Mouse (Mus musculus) heart, embryonic 15.5 days (tissue): ENCODE measurements around the gene Gm11214. TPM values are rescaled to one million over a fixed set of nuclear protein-coding genes. Genes with fewer than 3 reads are reported as not detected.

ENCODE experiments used
- ATAC-seq: fragments of 200-750 bp; cut with Nextera tagmentation; replicated peaks from 2 replicates; pipeline ENCODE4 v1.8.0; 2017; ENCODE audit warnings: low read depth, moderate TSS enrichment; ENCODE audit not compliant: insufficient number of reproducible peaks, insufficient read depth, low FRiP score
- H3K27ac ChIP-seq: fragments of 300-500 bp; sonication (generic); 2 replicates; pipeline ENCODE4 v1.5.1; 2015; ENCODE audit warnings: mild to moderate bottlenecking, inconsistent platforms
- H3K27me3 ChIP-seq: fragments of 300-500 bp; sonication (generic); 2 replicates; pipeline ENCODE4 v1.6.1; 2015; ENCODE audit warnings: inconsistent platforms
- H3K36me3 ChIP-seq: fragments of 300-500 bp; sonication (generic); 2 replicates; pipeline ENCODE4 v1.6.1; 2015; ENCODE audit warnings: mild to moderate bottlenecking, inconsistent platforms
- H3K4me1 ChIP-seq: fragments of 300-500 bp; sonication (generic); replicated peaks from 2 replicates; pipeline ENCODE4 v1.6.1; 2015; ENCODE audit warnings: inconsistent platforms
- H3K4me2 ChIP-seq: fragments of 300-500 bp; sonication (generic); 2 replicates; pipeline ENCODE4 v1.6.1; 2015; ENCODE audit warnings: inconsistent platforms, mild to moderate bottlenecking, moderate library complexity
- H3K4me3 ChIP-seq: fragments of 300-500 bp; sonication (generic); 2 replicates; pipeline ENCODE4 v1.5.1; 2015; ENCODE audit warnings: mild to moderate bottlenecking, inconsistent platforms
- H3K9ac ChIP-seq: fragments of 300-500 bp; sonication (generic); 2 replicates; pipeline ENCODE4 v1.6.1; 2015; ENCODE audit warnings: mild to moderate bottlenecking, inconsistent platforms
- H3K9me3 ChIP-seq: fragments of 300-500 bp; sonication (generic); replicated peaks from 2 replicates; pipeline ENCODE4 v1.6.1; 2016; ENCODE audit warnings: inconsistent platforms
- WGBS: fragments of 180-500 bp; shearing (Covaris S2); methylation state at CpG from one replicate; pipeline ENCODE4 v1.1.7; 2015; ENCODE audit warnings: mixed read lengths; 5-methylcytosine and 5-hydroxymethylcytosine counted together
- polyA plus RNA-seq: library from polyadenylated mRNA; unstranded; fragments of >200 nt; fragmentation: Nextera tagmentation; extraction: Ambion mirVana; gene quantifications from 2 replicates; pipeline ENCODE4 v1.2.1, GENCODE M21; 2015

Gene Gm11214
- polyA plus RNA-seq, 1 experiment from 2014 or later, result not detected

DNA sequence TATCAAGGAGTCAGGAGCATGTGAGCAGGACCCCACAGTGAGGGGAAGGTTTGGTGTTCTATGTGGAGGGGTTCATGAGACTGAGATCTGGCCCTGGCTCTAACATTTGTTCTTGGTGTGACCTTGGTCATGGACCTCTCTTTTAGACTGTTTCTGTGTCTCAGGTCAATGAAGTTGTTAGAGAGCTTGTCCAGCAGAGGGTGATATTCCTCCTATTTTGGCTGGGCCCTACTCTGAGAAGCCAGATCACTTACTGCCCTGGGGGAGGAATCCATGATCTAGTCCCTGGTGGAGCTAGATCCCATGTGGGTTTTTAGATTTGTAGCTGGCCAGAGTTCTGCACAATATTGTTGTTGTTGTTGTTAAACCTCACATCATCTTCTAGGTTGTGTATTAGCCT, 23.0 kb upstream of the Gm11214 start:
- H3K4me2 ChIP-seq, result no peak overlapping the region
- H3K9ac ChIP-seq, result no peak overlapping the region
- no peaks in the 10 kb centered on the region for H3K9me3 ChIP-seq
- H3K27me3 ChIP-seq, result no peaks in the 10 kb centered on the region
- no peak overlapping the region for H3K27ac ChIP-seq
- H3K4me1 ChIP-seq, result no peaks in the 10 kb centered on the region
- H3K36me3 ChIP-seq, result no peaks in the 10 kb centered on the region
- H3K4me3 ChIP-seq, result no peak overlapping the region
- no peak for ATAC-seq

DNA sequence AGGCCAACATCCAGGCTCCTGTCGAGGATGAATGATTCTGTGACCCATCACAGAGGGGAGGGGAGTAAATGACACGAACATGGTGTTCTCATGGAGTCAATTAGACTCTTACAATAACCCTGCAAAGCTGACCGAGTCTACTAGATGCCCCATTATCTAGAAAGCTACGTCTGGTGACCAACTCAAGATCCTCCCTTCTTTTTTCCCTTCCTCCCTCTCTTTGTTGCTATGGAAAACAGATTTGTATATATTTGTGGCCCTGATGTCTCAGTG, 22.0 kb upstream of the Gm11214 start:
- Histone ChIP-seq H3K27me3 (no peaks in the 10 kb centered on the region), H3K27ac (no peak overlapping the region), H3K9ac (no peak overlapping the region), H3K4me2 (no peak overlapping the region), H3K4me3 (no peak overlapping the region), H3K9me3 (no peaks in the 10 kb centered on the region), H3K4me1 (no peaks in the 10 kb centered on the region), H3K36me3 (no peaks in the 10 kb centered on the region)
- 55% methylated on average over 4 of the region's 4 CpGs for WGBS
- ATAC-seq, result no peak

DNA sequence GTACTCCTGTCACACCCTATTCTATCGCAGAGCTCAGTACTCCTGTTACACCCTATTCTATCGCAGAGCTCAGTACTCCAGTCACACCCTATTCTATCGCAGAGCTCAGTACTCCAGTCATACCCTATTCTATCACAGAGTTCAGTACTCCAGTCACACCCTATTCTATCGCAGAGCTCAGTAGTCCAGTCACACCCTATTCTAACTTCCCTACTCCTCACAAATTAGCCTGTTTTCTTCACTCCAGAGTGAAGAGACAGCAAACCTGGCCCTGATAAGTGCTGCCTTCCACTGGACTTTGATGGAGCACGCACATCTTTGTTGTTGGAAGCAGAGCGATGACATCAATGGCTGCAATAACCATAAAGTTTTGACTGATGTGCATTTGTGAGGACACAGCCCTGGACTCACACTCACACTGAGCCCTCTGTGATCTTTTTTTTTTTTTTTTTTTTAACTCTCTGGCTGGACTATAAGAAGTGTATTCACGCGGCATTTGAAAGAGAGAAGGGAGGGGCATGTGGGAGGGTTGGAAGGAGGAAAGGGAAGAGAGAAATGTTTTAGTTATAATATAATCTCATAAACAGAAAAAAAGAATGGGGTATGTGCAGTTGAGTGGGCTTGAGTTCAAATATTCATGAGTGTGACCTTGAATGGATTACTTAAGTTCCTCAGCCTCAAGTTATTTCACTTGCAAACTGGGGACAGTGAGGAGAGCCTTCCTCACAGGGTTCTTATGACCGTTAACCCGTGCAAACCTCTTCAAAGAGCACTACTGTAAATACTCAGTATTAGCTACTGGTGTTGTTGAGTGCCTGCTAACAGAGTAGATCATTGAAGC, 21.5 kb upstream of the Gm11214 start:
- H3K4me3 ChIP-seq, result no peak overlapping the region
- no peaks in the 10 kb centered on the region for H3K36me3 ChIP-seq
- H3K27me3 ChIP-seq, result no peaks in the 10 kb centered on the region
- H3K9ac ChIP-seq, result no peak overlapping the region
- H3K9me3 ChIP-seq, result no peaks in the 10 kb centered on the region
- H3K27ac ChIP-seq, result no peak overlapping the region
- no peak for ATAC-seq
- H3K4me2 ChIP-seq, result no peak overlapping the region
- 72% methylated on average over 10 of the region's 10 CpGs for WGBS
- H3K4me1 ChIP-seq, result no peaks in the 10 kb centered on the region

DNA sequence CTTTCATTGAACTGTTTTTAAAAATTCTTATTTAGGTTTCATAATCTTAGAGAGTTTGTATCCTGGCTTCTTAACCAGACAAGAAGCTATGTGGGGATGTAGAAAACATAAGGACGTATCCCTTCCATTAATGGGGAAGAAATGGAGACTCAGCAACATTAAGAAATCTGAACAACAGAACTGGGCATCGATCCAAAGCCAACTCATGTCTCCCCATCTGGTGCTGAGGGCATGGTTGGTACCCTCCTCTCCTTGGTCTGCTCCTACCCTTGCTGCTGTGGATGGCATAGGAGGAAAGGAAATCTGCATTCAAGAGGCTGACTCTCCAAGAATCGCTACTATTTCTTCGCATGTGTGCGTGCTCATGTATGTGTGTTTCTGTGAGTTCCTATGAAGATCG, 20.5 kb upstream of the Gm11214 start:
- ATAC-seq, result no peak
- WGBS, result 88% methylated on average over 6 of the region's 6 CpGs
- H3K4me2 ChIP-seq, result no peak overlapping the region
- H3K4me3 ChIP-seq, result no peak overlapping the region
- H3K27me3 ChIP-seq, result no peaks in the 10 kb centered on the region
- H3K27ac ChIP-seq, result no peak overlapping the region
- H3K9me3 ChIP-seq, result no peaks in the 10 kb centered on the region
- no peaks in the 10 kb centered on the region for H3K4me1 ChIP-seq
- no peak overlapping the region for H3K9ac ChIP-seq
- H3K36me3 ChIP-seq, result no peaks in the 10 kb centered on the region

GRCm38 (mm10) chr4:63683056-63683455, 19.9 kb upstream of the Gm11214 start:
- H3K4me1 ChIP-seq, result no peaks in the 10 kb centered on the region
- no peak overlapping the region for H3K4me3 ChIP-seq
- H3K27ac ChIP-seq, result no peak overlapping the region
- no peak for ATAC-seq
- no peak overlapping the region for H3K4me2 ChIP-seq
- H3K9ac ChIP-seq, result no peak overlapping the region
- H3K27me3 ChIP-seq, result no peaks in the 10 kb centered on the region
- no peaks in the 10 kb centered on the region for H3K9me3 ChIP-seq
- 77% methylated on average over 11 of the region's 11 CpGs for WGBS
- H3K36me3 ChIP-seq, result no peaks in the 10 kb centered on the region

- no peak for ATAC-seq
- H3K9me3 ChIP-seq, result no peaks in the 10 kb centered on the region
- no peak overlapping the region for H3K27ac ChIP-seq
- WGBS, result 66% methylated on average over 2 of the region's 2 CpGs
- no peak overlapping the region for H3K4me2 ChIP-seq
- H3K4me1 ChIP-seq, result no peaks in the 10 kb centered on the region
- H3K27me3 ChIP-seq, result no peaks in the 10 kb centered on the region
- no peak overlapping the region for H3K4me3 ChIP-seq
- H3K9ac ChIP-seq, result no peak overlapping the region
- H3K36me3 ChIP-seq, result no peaks in the 10 kb centered on the region
These were observed 19.3 kb upstream of the Gm11214 start for GRCm38 (mm10) chr4:63682441-63682840.

GRCm38 (mm10) chr4:63681557-63681956, 18.4 kb upstream of the Gm11214 start:
- H3K36me3 ChIP-seq, result no peaks in the 10 kb centered on the region
- H3K4me1 ChIP-seq, result no peaks in the 10 kb centered on the region
- WGBS, result 82% methylated on average over 3 of the region's 3 CpGs
- H3K4me2 ChIP-seq, result no peak overlapping the region
- H3K4me3 ChIP-seq, result no peak overlapping the region
- ATAC-seq, result no peak
- no peak overlapping the region for H3K27ac ChIP-seq
- no peak overlapping the region for H3K9ac ChIP-seq
- H3K9me3 ChIP-seq, result no peaks in the 10 kb centered on the region
- no peaks in the 10 kb centered on the region for H3K27me3 ChIP-seq

- H3K27me3 ChIP-seq, result no peaks in the 10 kb centered on the region
- no peak overlapping the region for H3K4me2 ChIP-seq
- no peak for ATAC-seq
- H3K36me3 ChIP-seq, result no peaks in the 10 kb centered on the region
- H3K9me3 ChIP-seq, result no peaks in the 10 kb centered on the region
- H3K9ac ChIP-seq, result no peak overlapping the region
- no peaks in the 10 kb centered on the region for H3K4me1 ChIP-seq
- H3K4me3 ChIP-seq, result no peak overlapping the region
- H3K27ac ChIP-seq, result no peak overlapping the region
- 55% methylated on average over 2 of the region's 2 CpGs for WGBS
These were observed 11.9 kb upstream of the Gm11214 start for GRCm38 (mm10) chr4:63675128-63675527.

- Histone ChIP-seq H3K4me1 (no peaks in the 10 kb centered on the region), H3K36me3 (no peaks in the 10 kb centered on the region), H3K4me3 (no peak overlapping the region), H3K27ac (no peak overlapping the region), H3K9ac (no peak overlapping the region), H3K27me3 (no peaks in the 10 kb centered on the region), H3K9me3 (no peaks in the 10 kb centered on the region), H3K4me2 (no peak overlapping the region)
- WGBS, result 47% methylated on average over 4 of the region's 4 CpGs
- no peak for ATAC-seq
These were observed 5.1 kb upstream of the Gm11214 start for GRCm38 (mm10) chr4:63668255-63668654.

GRCm38 (mm10) chr4:63665738-63666137, 2.6 kb upstream of the Gm11214 start:
- Histone ChIP-seq H3K9ac (no peak overlapping the region), H3K27ac (no peak overlapping the region), H3K4me1 (no peaks in the 10 kb centered on the region), H3K4me2 (no peak overlapping the region), H3K4me3 (no peak overlapping the region), H3K9me3 (no peaks in the 10 kb centered on the region), H3K27me3 (no peaks in the 10 kb centered on the region), H3K36me3 (no peaks in the 10 kb centered on the region)
- no peak for ATAC-seq
- 72% methylated on average over 7 of the region's 7 CpGs for WGBS

- no peaks in the 10 kb centered on the region for H3K4me1 ChIP-seq
- no peak overlapping the region for H3K9ac ChIP-seq
- H3K4me3 ChIP-seq, result no peak overlapping the region
- ATAC-seq, result no peak
- no peaks in the 10 kb centered on the region for H3K9me3 ChIP-seq
- no peaks in the 10 kb centered on the region for H3K27me3 ChIP-seq
- H3K4me2 ChIP-seq, result no peak overlapping the region
- WGBS, result 81% methylated on average over 1 of the region's 1 CpGs
- no peaks in the 10 kb centered on the region for H3K36me3 ChIP-seq
- no peak overlapping the region for H3K27ac ChIP-seq
These were observed 1.3 kb downstream of the Gm11214 start for GRCm38 (mm10) chr4:63661857-63662256.

DNA sequence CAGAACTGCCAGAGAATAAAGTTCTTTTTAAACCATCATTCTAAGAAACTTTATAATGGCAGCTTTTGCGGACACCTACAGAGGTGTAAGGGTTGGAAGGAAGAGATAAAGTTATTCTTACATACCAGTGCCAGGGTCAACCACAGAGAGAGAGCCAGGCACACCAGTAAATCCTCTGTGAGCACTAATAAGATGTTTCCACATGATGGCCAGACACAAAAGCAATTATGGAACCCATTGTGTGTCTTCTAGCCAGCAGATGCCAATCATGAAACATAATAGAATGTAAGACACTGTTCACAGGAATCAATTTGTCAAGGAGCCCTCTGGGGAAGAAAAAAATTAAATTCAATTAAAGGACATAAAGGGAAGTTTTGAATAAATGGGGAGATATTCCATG, 1.8 kb downstream of the Gm11214 start:
- Histone ChIP-seq H3K4me2 (no peak overlapping the region), H3K9ac (no peak overlapping the region), H3K27ac (no peak overlapping the region), H3K36me3 (no peaks in the 10 kb centered on the region), H3K4me1 (no peaks in the 10 kb centered on the region), H3K9me3 (no peaks in the 10 kb centered on the region), H3K4me3 (no peak overlapping the region), H3K27me3 (no peaks in the 10 kb centered on the region)
- WGBS, result 71% methylated on average over 1 of the region's 1 CpGs
- ATAC-seq, result no peak
